In the genomic region with DNA sequence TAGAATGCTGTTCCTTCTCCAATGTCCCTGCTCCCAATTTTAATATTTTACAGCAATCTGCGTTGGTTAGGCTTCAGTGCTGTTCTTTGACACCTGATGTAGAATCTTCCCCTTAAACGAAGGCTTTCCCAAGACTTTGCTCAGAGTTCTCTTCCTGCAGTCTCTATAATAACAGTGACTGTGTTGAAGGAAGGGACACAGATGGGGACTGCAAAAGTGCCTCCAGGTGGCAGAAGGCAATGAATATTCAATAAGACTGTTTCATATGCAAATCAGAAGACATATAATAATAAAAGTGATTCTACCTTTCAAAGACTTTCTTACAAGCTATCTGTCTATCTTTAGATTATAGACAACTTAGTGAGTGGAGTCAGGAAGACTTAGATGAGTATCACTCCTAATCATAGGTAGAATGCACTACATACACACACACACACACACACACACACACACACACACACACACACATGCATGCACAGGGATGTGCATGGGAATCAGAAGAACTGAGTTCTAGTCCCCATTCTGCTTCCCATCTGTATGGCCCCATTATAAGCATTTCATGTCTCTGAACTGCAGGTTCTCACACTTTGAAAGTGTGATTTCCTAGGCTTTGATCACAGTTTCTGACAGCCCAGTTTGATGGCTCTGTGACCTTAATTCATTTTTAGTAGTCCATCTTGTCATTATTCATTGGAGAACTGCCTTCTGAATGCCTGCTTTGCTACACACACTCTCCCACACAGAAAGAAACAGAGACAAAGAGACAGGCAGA, we compare ENCODE assay signal across 18 mouse cellular contexts.
DNase-seq lines count a peak whose midpoint lies in the region; ATAC-seq lines count a peak whose summit lies in the region.
"Had no signal": no experiment of that assay in that cellular context is flagged by ENCODE, and none has a peak within 500 bp of the region (broad histone marks: within the 10 kb centered on the region; RNA-seq: fewer than 3 reads in every experiment).

No protein-coding gene starts in this region.

- DNase-seq in frontal cortex, postnatal 10 days (ENCODE audit: low spot score in 2 of 2): no peak
- peak; percentile 17 to 34 for DNase-seq in layer of hippocampus, adult 8-10 months (ENCODE audit: low spot score in 2 of 2)
- no peak for DNase-seq in layer of hippocampus, adult 9-10 months (ENCODE audit: low spot score)
- peak; percentile 36 for DNase-seq in brain, embryonic 18.5 days (ENCODE audit: low read depth, low spot score)
- DNase-seq in telencephalon, adult 2 months (ENCODE audit: low read depth, low spot score): peak; percentile 21
- DNase-seq: adrenal gland, postnatal 25 days; cerebellum, adult 9-10 months; cerebellum, postnatal 36 days; heart, adult 2 months; kidney, adult 9 months; kidney, postnatal 10 days; right cerebral cortex, adult 18-20 months; thymus, postnatal 14 days had no signal

- ATAC-seq in frontal cortex, adult (ENCODE audit: low TSS enrichment): peak; percentile 69
- no peak for ATAC-seq in monocyte, adult 5-6 weeks (replicated peaks; ENCODE audit: insufficient number of reproducible peaks, low FRiP score, low TSS enrichment, poor library complexity, severe bottlenecking)
- ATAC-seq: CD4-positive, CD25-positive, alpha-beta regulatory T cell, adult 4 months; intestine, postnatal 0 days; midbrain, embryonic 15.5 days had no signal

Comparison
In these comparisons a context has a peak if more than half of its experiments do, and no peak if none do; other contexts are left out.
1. DNase-seq: peak in layer of hippocampus, adult 8-10 months (2 of 2), brain, embryonic 18.5 days (single experiment) and telencephalon, adult 2 months (single experiment); none in frontal cortex, postnatal 10 days (0 of 2) and layer of hippocampus, adult 9-10 months (single experiment).